Mouse (Mus musculus) intestine, embryonic 14.5 days (tissue): ENCODE data around the gene Prkg1. TPM values are rescaled to one million over a fixed set of nuclear protein-coding genes. Genes with fewer than 3 reads are reported as not detected.
"Not testable (repeated sequence)": the region's sequence is repeated elsewhere in the genome, so short reads cannot be mapped to it uniquely, and the experiment has no call there.

Experiments used
- ATAC-seq: fragments of 200-750 bp; cut with Nextera tagmentation; replicated peaks from 2 replicates; pipeline ENCODE4 v1.8.0; 2017; ENCODE audit warnings: low read depth, moderate number of reproducible peaks, moderate TSS enrichment, moderate library complexity; ENCODE audit not compliant: low FRiP score, low TSS enrichment
- DNase-seq: peaks from one replicate; pipeline ENCODE4 v3.0.0-alpha.2; 2018; ENCODE audit warnings: low spot score
- H3K27ac ChIP-seq: fragments of 300-500 bp; sonication (generic); 2 replicates; pipeline ENCODE4 v1.5.1; 2014; ENCODE audit warnings: low read depth, mild to moderate bottlenecking, control low read depth
- H3K27me3 ChIP-seq: fragments of 300-500 bp; sonication (generic); replicated peaks from 2 replicates; pipeline ENCODE4 v1.6.1; 2014; ENCODE audit warnings: low read length, control low read depth; ENCODE audit not compliant: control insufficient read depth, insufficient read depth
- H3K36me3 ChIP-seq: fragments of 300-500 bp; sonication (generic); 2 replicates; pipeline ENCODE4 v1.6.1; 2014; ENCODE audit warnings: low read length, control low read depth; ENCODE audit not compliant: control insufficient read depth, insufficient read depth
- H3K4me1 ChIP-seq: fragments of 300-500 bp; sonication (generic); replicated peaks from 2 replicates; pipeline ENCODE4 v1.6.1; 2014; ENCODE audit warnings: low read length, control low read depth, mixed read lengths; ENCODE audit not compliant: control insufficient read depth, insufficient read depth
- H3K4me2 ChIP-seq: fragments of 300-500 bp; sonication (generic); 2 replicates; pipeline ENCODE4 v1.6.1; 2014; ENCODE audit warnings: low read length
- H3K4me3 ChIP-seq: fragments of 300-500 bp; sonication (generic); 2 replicates; pipeline ENCODE4 v1.5.1; 2014; ENCODE audit warnings: low read depth, low read length, control low read depth, mixed read lengths
- H3K9ac ChIP-seq: fragments of 300-500 bp; sonication (generic); 2 replicates; pipeline ENCODE4 v1.6.1; 2014; ENCODE audit warnings: mild to moderate bottlenecking, low read length
- H3K9me3 ChIP-seq: fragments of 300-500 bp; sonication (generic); 2 replicates; pipeline ENCODE4 v1.6.1; 2016; ENCODE audit warnings: low read length, control low read depth; ENCODE audit not compliant: control insufficient read depth
- WGBS: fragments of 180-500 bp; shearing (Covaris S2); extraction: QIAGEN DNeasy Blood & Tissue Kit; methylation state at CpG from one replicate; pipeline ENCODE4 v1.1.7; 2014; 5-methylcytosine and 5-hydroxymethylcytosine counted together
- polyA plus RNA-seq: library from polyadenylated mRNA; unstranded; fragments of >200 nt; fragmentation: Nextera tagmentation; extraction: Ambion mirVana; gene quantifications from 2 replicates; pipeline ENCODE4 v1.2.1, GENCODE M21; 2014

Gene Prkg1
- polyA plus RNA-seq, 1 experiment from 2014 or later, result 14.2 TPM

DNA sequence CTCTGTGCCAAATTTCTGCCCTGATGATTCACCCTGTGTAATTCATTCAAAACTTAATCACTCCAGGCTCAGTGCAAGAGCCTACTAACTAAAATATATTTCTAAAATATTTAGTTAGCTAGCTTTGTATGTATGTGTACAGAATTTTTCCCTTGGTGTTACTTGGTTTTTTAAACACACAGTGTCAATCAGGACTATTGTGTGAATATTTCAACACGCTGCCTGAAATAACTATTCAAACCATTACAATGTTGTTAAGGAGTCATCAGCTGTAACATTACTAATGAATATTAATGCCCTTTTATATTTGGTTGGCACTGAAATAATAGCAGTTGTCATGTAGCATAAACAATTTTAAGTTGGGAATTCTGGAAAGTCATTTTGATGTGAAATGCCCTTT lies 502.4 kb downstream of the Prkg1 start:
- H3K27me3 ChIP-seq, result no peaks in the 10 kb centered on the region
- no peak for DNase-seq
- no peak overlapping the region for H3K4me2 ChIP-seq
- no peak overlapping the region for H3K27ac ChIP-seq
- no peak overlapping the region for H3K4me3 ChIP-seq
- WGBS, result 86% methylated on average over 1 of the region's 1 CpGs
- H3K9ac ChIP-seq, result no peak overlapping the region
- no peak for ATAC-seq
- no peaks in the 10 kb centered on the region; the same call in 1 of the 2 replicates for H3K4me1 ChIP-seq
- H3K9me3 ChIP-seq, result no peaks in the 10 kb centered on the region
- no peaks in the 10 kb centered on the region for H3K36me3 ChIP-seq

DNA sequence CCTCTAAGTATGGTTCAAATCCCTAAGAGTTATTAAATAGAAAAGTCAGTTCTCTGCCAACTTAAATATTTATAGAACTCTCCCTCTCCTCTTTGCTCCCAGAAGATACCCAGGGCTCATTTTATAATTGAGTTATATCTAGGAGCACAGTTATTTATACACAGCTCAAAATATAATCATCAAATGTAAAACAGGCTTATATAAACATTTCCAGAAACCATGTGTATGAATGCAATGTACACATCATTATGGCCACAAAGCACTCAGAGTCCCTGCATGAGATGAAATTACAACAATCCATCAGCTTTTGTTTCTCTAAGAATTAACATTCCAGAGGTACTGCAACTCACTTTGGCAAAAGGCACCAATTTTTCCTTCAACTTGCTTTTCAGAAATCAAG lies 504.3 kb downstream of the Prkg1 start:
- Histone ChIP-seq H3K27ac (no peak overlapping the region), H3K36me3 (no peaks in the 10 kb centered on the region), H3K9me3 (no peaks in the 10 kb centered on the region), H3K4me1 (no peaks in the 10 kb centered on the region; the same call in 1 of the 2 replicates), H3K27me3 (no peaks in the 10 kb centered on the region), H3K9ac (no peak overlapping the region), H3K4me3 (no peak overlapping the region), H3K4me2 (no peak overlapping the region)
- DNase-seq, result no peak
- no peak for ATAC-seq

DNA sequence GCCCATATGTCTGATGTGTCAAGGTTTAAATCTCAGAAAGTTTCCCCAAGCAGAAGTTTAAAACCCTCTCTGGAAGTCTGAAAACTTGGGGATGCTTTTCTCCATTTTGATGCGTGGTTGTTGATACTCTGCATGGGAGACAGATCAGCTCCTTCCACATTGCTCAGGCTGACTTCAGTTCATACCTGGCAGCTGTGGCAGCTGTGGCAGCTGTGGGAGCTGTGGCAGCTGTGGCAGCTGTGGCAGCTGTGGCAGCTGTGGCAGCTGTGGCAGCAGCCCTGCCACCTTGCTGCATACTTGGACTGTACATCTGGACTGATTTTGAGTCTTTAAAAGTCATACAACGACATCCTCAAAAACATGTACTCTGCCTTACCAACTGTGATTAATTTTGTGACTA lies 509.1 kb downstream of the Prkg1 start:
- H3K9me3 ChIP-seq, result no peaks in the 10 kb centered on the region
- DNase-seq, result no peak
- WGBS, result 77% methylated on average over 2 of the region's 2 CpGs
- no peaks in the 10 kb centered on the region for H3K27me3 ChIP-seq
- H3K36me3 ChIP-seq, result no peaks in the 10 kb centered on the region
- no peak overlapping the region for H3K9ac ChIP-seq
- no peak overlapping the region for H3K27ac ChIP-seq
- H3K4me1 ChIP-seq, result no peaks in the 10 kb centered on the region; the same call in 1 of the 2 replicates
- H3K4me2 ChIP-seq, result no peak overlapping the region
- H3K4me3 ChIP-seq, result no peak overlapping the region
- no peak for ATAC-seq

DNA sequence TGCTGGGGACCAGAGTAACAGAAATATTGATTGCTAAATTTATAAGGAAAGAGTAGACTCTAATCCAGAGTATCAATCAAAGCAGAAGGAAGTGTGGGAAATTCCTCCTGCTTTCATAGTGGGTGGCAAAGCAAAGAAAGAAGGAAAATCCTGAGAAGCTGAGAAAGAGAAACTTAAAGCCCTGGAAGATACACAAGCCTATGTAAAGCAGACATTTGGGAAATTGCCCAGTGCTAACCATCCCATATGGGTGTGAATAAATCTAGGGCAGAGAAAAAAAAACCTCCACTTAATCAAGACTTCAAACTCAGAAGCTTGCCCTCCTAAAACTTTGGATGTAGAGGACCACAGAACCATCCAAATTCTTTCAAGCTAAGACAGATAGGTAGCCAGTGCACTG lies 532.4 kb downstream of the Prkg1 start:
- DNase-seq, result no peak
- Histone ChIP-seq H3K36me3 (no peaks in the 10 kb centered on the region), H3K27ac (no peak overlapping the region), H3K27me3 (no peaks in the 10 kb centered on the region), H3K9me3 (no peaks in the 10 kb centered on the region), H3K4me2 (no peak overlapping the region), H3K4me1 (no peaks in the 10 kb centered on the region), H3K9ac (no peak overlapping the region), H3K4me3 (no peak overlapping the region)
- ATAC-seq, result no peak

DNA sequence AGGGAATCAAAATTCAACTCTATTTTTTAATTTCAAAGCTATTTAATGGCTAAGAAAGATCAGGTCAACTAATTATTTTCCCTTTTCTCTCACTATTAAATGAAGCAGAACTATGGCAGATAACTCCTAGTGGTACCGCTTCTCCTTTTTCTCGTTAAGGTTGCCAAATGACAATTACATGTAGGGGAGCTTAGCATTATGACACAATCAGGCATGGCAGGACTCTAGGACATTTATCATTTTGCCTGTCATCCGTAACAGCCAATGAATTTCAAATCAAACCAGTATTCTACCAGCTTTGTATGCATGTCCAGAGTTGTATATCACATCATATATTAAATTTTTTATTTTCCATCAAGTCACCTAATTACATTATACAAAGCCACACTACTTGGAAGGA lies 536.4 kb downstream of the Prkg1 start:
- ATAC-seq (no peak), DNase-seq (no peak)
- WGBS, result 86% methylated on average over 3 of the region's 3 CpGs
- Histone ChIP-seq H3K9me3 (0 out of 2 replicates have a peak, but pooled peaks cover 2% of the 10 kb centered on the region), H3K27ac (no peak overlapping the region), H3K36me3 (no peaks in the 10 kb centered on the region), H3K4me2 (no peak overlapping the region), H3K27me3 (no peaks in the 10 kb centered on the region), H3K9ac (no peak overlapping the region), H3K4me3 (no peak overlapping the region), H3K4me1 (no peaks in the 10 kb centered on the region)

DNA sequence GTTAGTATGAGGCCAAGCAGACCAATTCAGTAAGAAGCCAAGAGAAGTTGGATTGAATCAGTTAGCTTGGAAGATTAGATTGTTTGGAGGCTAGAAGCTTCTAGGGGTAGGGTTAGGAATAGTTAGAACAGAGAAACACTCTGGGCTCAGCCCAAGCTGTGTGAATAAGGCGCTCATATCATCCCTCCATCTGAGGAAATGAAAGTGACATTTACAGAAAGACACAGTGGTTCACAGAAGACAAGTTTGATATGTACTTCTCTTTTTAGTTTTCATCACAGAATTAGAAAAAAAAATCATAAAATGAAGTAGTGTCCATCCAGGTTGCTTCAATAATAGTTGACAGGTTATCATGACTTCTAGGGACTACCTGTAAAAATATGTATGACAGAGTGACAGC lies 541.4 kb downstream of the Prkg1 start:
- no peak for DNase-seq
- H3K4me3 ChIP-seq, result no peak overlapping the region
- no peak overlapping the region for H3K9ac ChIP-seq
- WGBS, result 90% methylated on average over 1 of the region's 1 CpGs
- no peaks in the 10 kb centered on the region for H3K27me3 ChIP-seq
- 0 out of 2 replicates have a peak, but pooled peaks cover 3% of the 10 kb centered on the region for H3K9me3 ChIP-seq
- H3K27ac ChIP-seq, result no peak overlapping the region
- no peak for ATAC-seq
- no peaks in the 10 kb centered on the region for H3K36me3 ChIP-seq
- H3K4me2 ChIP-seq, result no peak overlapping the region
- H3K4me1 ChIP-seq, result no peaks in the 10 kb centered on the region

DNA sequence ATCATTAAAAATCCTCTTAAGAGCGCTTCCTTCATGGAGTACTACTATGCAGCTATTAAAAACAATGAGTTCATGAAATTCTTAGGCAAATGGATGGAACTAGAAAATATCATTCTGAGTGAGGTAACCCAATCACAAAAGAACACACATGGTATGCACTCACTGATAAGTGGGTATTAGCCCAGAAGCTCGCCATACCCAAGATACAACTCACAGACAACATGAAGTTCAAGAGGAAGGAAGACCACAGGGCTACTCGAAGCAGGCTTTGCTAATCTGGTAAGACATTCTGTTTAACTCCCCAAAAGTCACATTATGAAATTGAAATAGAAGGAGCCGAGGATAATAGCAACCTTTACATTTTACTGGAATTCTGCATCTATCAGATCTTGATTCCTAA lies 545.6 kb downstream of the Prkg1 start:
- not testable (repeated sequence) for H3K27ac ChIP-seq, DNase-seq, H3K4me2 ChIP-seq, H3K9me3 ChIP-seq, H3K9ac ChIP-seq, ATAC-seq, H3K27me3 ChIP-seq, H3K36me3 ChIP-seq, H3K4me1 ChIP-seq, H3K4me3 ChIP-seq
- WGBS, result 82% methylated on average over 4 of the region's 4 CpGs

DNA sequence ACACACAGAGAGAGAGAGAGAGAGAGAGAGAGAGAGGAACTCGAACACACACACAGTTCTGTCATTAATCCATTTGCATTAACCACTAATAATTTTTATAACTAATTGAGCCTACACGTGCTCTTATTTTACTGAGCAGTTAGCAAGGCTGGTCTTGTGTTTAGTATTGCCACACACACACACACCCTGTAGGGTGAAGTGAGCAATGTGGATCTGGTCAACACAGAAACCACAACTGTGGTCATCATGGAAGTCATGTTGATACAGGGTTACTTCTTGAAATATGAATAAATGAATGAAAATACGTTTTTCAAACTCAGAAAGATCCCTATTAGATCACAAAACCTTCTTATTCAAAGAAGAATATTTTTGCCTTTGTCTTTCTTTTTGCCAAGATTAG lies 554.0 kb downstream of the Prkg1 start:
- H3K9me3 ChIP-seq, result no peaks in the 10 kb centered on the region
- no peak for DNase-seq
- no peaks in the 10 kb centered on the region for H3K36me3 ChIP-seq
- peaks cover 5% of the 10 kb centered on the region; the same call in 1 of the 2 replicates for H3K4me1 ChIP-seq
- ATAC-seq, result no peak
- no peak overlapping the region for H3K4me3 ChIP-seq
- H3K4me2 ChIP-seq, result no peak overlapping the region
- H3K27me3 ChIP-seq, result no peaks in the 10 kb centered on the region
- H3K9ac ChIP-seq, result no peak overlapping the region
- WGBS, result 61% methylated on average over 3 of the region's 3 CpGs
- no peak overlapping the region for H3K27ac ChIP-seq

DNA sequence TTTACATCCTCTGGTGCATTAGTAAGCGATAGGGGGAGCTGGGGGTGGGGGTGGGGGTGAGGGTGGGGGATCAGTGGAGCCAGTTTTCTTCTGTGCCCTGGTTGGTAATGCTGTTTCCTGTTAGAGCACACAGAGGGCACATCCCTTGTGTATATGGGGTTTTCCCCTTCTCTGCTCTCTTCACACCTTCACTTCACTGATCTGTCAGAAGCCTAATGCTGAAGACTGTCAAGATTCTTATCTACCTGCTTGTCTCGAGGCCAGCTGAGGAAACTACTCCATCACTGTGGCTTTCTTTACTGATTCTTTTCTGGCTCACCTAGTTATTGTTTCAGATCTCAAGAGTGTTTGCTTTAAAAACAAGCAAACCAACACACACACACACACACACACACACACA lies 554.4 kb downstream of the Prkg1 start:
- Histone ChIP-seq H3K4me3 (no peak overlapping the region), H3K4me1 (peaks cover 5% of the 10 kb centered on the region; the same call in 1 of the 2 replicates), H3K27ac (no peak overlapping the region), H3K4me2 (no peak overlapping the region), H3K9ac (no peak overlapping the region), H3K9me3 (no peaks in the 10 kb centered on the region), H3K36me3 (no peaks in the 10 kb centered on the region), H3K27me3 (no peaks in the 10 kb centered on the region)
- DNase-seq, result no peak
- ATAC-seq, result no peak
- WGBS, result 36% methylated on average over 2 of the region's 2 CpGs
